Mouse (Mus musculus) neural tube, embryonic 14.5 days (tissue): Measurements from ENCODE around the gene Dnaja2. TPM values are rescaled to one million over a fixed set of nuclear protein-coding genes. Genes with fewer than 3 reads are reported as not detected.

Source experiments
- ATAC-seq: fragments of 200-750 bp; cut with Nextera tagmentation; 2 replicates; pipeline ENCODE4 v1.8.0; 2017; ENCODE audit warnings: low read depth, mild to moderate bottlenecking, moderate TSS enrichment, moderate library complexity
- H3K27ac ChIP-seq: fragments of 300-500 bp; sonication (generic); 2 replicates; pipeline ENCODE4 v1.5.1; 2014; ENCODE audit warnings: low read depth, mild to moderate bottlenecking, control low read depth, low read length, moderate library complexity, mixed read lengths
- H3K27me3 ChIP-seq: fragments of 300-500 bp; sonication (generic); 2 replicates; pipeline ENCODE4 v1.6.1; 2014; ENCODE audit warnings: low read length; ENCODE audit not compliant: control insufficient read depth, insufficient read depth
- H3K36me3 ChIP-seq: fragments of 300-500 bp; sonication (generic); 2 replicates; pipeline ENCODE4 v1.6.1; 2014; ENCODE audit warnings: low read length, mixed read lengths; ENCODE audit not compliant: control insufficient read depth, insufficient read depth
- H3K4me1 ChIP-seq: fragments of 300-500 bp; sonication (generic); 2 replicates; pipeline ENCODE4 v1.6.1; 2014; ENCODE audit warnings: low read length; ENCODE audit not compliant: control insufficient read depth, insufficient read depth
- H3K4me2 ChIP-seq: fragments of 300-500 bp; sonication (generic); 2 replicates; pipeline ENCODE4 v1.6.1; 2014; ENCODE audit warnings: mild to moderate bottlenecking, low read depth, low read length, control low read depth
- H3K4me3 ChIP-seq: fragments of 300-500 bp; sonication (generic); 2 replicates; pipeline ENCODE4 v1.5.1; 2014; ENCODE audit warnings: low read depth, low read length, control low read depth, mixed read lengths
- H3K9ac ChIP-seq: fragments of 300-500 bp; sonication (generic); replicated peaks from 2 replicates; pipeline ENCODE4 v1.6.1; 2014; ENCODE audit warnings: low read depth, mild to moderate bottlenecking, control low read depth, low read length, mixed read lengths
- H3K9me3 ChIP-seq: fragments of 300-500 bp; sonication (generic); 2 replicates; pipeline ENCODE4 v1.6.1; 2016; ENCODE audit warnings: low read length; ENCODE audit not compliant: control insufficient read depth
- WGBS: fragments of 180-500 bp; shearing (Covaris S2); extraction: QIAGEN DNeasy Blood & Tissue Kit; methylation state at CpG from one replicate; pipeline ENCODE4 v1.1.7; 2014; 5-methylcytosine and 5-hydroxymethylcytosine counted together
- polyA plus RNA-seq: library from polyadenylated mRNA; unstranded; fragments of >200 nt; fragmentation: Nextera tagmentation; extraction: Ambion mirVana; gene quantifications from 2 replicates; pipeline ENCODE4 v1.2.1, GENCODE M21; 2014

Gene Dnaja2
- polyA plus RNA-seq, 1 experiment from 2014 or later, result 167 TPM

DNA sequence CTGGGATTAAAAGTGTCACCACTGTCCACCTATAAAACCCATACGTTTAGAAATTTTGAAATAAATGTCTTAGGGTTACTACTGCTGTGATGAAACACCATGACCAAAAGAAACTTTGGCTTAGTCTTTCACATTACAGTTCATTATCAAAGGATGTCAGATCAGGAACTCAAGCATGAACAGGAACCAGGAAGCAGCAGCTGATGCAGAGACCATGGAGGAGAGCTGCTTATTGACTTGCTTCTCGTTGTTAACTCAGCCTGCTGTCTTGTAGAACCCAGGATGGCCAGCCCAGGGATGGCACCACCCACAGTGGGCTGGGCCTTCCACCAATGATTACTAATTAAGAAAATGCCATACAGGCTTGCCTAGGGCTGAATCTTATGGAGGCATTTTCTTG is 4.8 kb upstream of the Dnaja2 start:
- Histone ChIP-seq H3K4me2 (no peak overlapping the region), H3K9me3 (no peaks in the 10 kb centered on the region), H3K27ac (no peak overlapping the region), H3K9ac (no peak overlapping the region), H3K27me3 (no peaks in the 10 kb centered on the region), H3K36me3 (no peaks in the 10 kb centered on the region), H3K4me3 (no peak overlapping the region), H3K4me1 (0 out of 2 replicates have a peak, but pooled peaks cover 3% of the 10 kb centered on the region)
- no peak for ATAC-seq
- WGBS, result 63% methylated on average over 2 of the region's 2 CpGs

DNA sequence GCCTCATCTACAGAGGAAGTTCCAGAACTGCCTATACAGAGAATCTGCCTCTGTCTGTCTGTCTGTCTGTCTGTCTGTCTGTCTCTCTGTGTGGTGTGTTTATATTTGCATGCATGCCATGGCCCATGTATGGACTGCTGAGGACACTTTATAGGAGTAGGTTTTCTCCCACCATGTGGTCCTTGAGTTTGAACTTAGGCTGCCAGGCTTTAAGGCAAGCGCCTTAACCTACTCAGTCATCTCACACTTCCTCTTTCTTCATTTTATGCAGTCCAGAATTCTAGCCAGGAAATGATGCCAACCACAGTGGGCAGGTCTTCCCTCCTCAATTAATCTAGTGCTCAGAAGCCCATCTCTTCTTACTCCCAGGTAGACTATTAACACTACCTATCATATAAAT is 4.1 kb upstream of the Dnaja2 start:
- WGBS, result 88% methylated on average over 1 of the region's 1 CpGs
- no peaks in the 10 kb centered on the region for H3K9me3 ChIP-seq
- H3K27ac ChIP-seq, result no peak overlapping the region
- no peaks in the 10 kb centered on the region for H3K27me3 ChIP-seq
- H3K4me3 ChIP-seq, result no peak overlapping the region
- H3K4me1 ChIP-seq, result peaks cover 5% of the 10 kb centered on the region; the same call in 1 of the 2 replicates
- no peak overlapping the region for H3K4me2 ChIP-seq
- ATAC-seq, result no peak
- no peaks in the 10 kb centered on the region for H3K36me3 ChIP-seq
- H3K9ac ChIP-seq, result no peak overlapping the region

DNA sequence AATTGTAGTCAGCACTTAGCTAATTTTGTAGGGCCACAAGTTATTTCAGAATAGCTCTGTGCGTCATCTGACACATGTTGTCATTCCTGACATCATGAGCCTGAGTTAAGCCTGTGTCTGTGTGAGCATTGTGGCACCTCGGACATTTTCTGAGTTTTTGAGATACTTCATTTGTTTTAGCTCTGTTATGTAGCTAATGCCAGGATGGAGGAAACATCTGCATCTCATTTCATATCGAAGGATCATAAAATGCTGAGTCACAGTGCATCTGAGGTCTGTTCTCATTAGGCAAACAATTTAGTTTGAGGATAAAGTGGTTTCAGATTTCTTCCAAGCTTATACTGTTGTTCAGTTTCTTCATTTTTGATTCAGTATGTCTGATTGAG is 2.5 kb upstream of the Dnaja2 start:
- ATAC-seq, result no peak
- no peaks in the 10 kb centered on the region for H3K36me3 ChIP-seq
- 86% methylated on average over 3 of the region's 3 CpGs for WGBS
- no peak overlapping the region for H3K4me2 ChIP-seq
- H3K9ac ChIP-seq, result no peak overlapping the region
- no peaks in the 10 kb centered on the region for H3K27me3 ChIP-seq
- H3K4me1 ChIP-seq, result peaks cover 8% of the 10 kb centered on the region; the same call in 1 of the 2 replicates
- no peak overlapping the region for H3K27ac ChIP-seq
- H3K4me3 ChIP-seq, result no peak overlapping the region
- no peaks in the 10 kb centered on the region for H3K9me3 ChIP-seq

DNA sequence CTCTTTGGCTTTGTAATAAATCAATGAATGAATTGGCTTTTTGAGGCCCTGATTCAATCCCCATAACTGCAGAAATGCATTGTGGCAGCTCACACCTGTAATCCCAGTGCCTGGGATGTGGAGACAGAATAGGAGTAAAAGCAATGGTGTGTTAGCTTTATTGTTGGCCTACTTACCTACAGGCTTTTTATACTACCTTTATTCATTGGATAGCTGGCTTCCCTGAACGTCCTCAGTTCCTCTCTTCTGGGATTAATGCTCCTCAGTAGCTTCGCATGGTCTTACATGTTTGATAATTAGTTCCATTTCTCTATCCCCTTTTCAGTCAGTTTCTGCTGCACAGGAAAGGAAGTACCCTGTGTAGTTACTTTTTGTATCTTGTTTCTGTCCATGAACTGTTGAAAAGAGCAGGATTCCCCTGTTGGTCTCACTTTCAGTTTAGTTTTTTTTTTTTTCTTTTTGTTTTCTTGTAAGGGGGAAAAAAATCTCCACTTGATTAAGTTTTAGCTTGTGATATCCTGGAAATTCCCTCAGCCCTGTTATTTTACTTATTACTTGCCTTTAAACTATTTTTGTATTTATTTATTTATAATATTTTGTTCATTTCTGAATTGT is 1.9 kb upstream of the Dnaja2 start:
- Histone ChIP-seq H3K4me3 (no peak overlapping the region), H3K4me1 (peaks cover 8% of the 10 kb centered on the region; the same call in 1 of the 2 replicates), H3K4me2 (no peak overlapping the region), H3K9ac (no peak overlapping the region), H3K9me3 (no peaks in the 10 kb centered on the region), H3K36me3 (peaks cover 3% of the 10 kb centered on the region; the same call in 1 of the 2 replicates), H3K27me3 (no peaks in the 10 kb centered on the region), H3K27ac (no peak overlapping the region)
- 73% methylated on average over 2 of the region's 2 CpGs for WGBS
- ATAC-seq, result no peak

DNA sequence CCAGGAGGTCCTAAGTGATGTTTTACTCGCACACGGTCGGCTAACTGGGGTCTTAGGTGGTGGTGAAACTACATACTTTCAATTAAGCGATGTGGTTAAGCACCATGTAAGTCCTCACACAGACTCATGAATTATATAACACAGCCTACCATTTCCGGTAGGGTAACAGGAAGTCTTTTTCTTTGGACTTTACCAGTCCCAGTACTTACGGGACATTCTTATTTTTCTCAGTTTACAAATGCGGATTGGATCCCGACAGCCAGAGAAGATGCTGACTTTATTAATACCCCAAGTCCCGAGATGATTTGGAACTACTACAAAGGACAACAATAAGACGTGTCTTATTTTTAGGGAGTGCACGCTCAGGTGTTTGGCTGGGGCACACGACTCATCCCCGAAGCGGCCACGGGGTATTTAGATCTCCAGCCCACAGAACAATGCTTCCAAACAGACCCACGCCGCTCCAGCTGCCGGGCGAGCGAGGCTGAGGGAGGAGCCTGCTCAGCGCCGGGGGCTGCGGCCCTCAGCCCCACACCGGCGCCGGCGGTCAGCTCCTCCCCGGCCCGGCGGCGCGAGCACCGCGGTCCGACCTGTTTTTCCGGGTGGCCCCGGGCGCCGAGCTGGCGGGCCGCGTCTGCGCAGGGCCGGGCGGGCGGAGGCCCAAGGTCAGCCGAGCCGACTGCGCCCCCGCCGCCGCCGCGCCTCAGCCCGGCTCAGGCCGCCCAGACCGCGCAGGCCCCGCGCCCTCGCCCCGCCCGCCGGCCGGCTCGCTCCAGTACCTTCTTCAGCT is 558 bp downstream of the Dnaja2 start:
- peak overlapping the region; percentile 89 for H3K4me2 ChIP-seq
- H3K9ac ChIP-seq, result peak overlapping the region; percentile 88
- H3K27ac ChIP-seq, result peak overlapping the region; percentile 92
- H3K27me3 ChIP-seq, result no peaks in the 10 kb centered on the region
- under 1% methylated on average over 40 of the region's 66 CpGs for WGBS
- peaks cover 8% of the 10 kb centered on the region; the same call in 1 of the 2 replicates for H3K4me1 ChIP-seq
- peak overlapping the region; percentile 93 for H3K4me3 ChIP-seq
- no peaks in the 10 kb centered on the region for H3K9me3 ChIP-seq
- ATAC-seq, result peak; percentile 89
- peaks cover 10% of the 10 kb centered on the region; the same call in 1 of the 2 replicates for H3K36me3 ChIP-seq

DNA sequence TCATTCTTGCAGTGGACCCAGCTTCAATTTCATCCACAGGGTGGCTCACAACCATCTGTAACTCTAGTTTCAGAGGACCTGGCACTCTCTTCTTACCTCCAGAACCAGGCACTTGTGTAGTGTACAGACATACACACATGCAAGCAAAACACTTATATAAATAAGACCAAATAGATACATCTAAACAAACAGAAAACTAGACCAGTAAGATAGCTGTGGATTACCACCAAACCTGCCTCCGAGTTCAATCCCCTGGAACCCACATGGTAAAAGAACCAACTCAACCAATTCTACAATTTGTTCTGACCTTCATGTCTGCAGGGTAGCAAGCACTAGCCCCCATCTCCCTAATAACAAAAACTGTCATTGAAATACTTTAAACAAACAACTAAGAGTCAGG is 3.2 kb downstream of the Dnaja2 start:
- no peak for ATAC-seq
- 100% methylated on average over 1 of the region's 1 CpGs for WGBS
- Histone ChIP-seq H3K27me3 (no peaks in the 10 kb centered on the region), H3K9ac (no peak overlapping the region), H3K36me3 (peaks cover 23% of the 10 kb centered on the region; the same call in 1 of the 2 replicates), H3K4me1 (peaks cover 8% of the 10 kb centered on the region; the same call in 1 of the 2 replicates), H3K27ac (no peak overlapping the region), H3K4me3 (no peak overlapping the region), H3K4me2 (no peak overlapping the region), H3K9me3 (no peaks in the 10 kb centered on the region)

DNA sequence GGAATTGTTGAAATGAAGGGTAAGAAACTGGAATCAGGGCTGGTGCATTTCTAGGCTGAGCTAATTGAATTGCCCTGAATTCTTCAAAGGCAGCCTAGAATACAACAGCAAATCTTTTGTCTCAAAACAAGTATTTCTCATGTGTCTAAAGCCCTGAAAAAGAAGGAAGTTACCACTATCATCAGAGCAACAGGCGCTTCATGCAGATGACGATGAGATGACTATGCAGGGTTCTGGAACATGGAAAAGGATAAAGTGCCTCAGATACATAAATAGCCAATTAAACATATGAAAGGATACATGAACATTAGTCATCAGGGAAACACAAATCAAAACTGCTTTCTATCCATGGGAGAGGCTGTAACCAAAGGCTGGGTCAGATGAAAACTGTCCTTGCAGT is 18.8 kb downstream of the Dnaja2 start:
- H3K4me1 ChIP-seq, result no peaks in the 10 kb centered on the region
- 97% methylated on average over 2 of the region's 2 CpGs for WGBS
- peaks cover 34% of the 10 kb centered on the region for H3K36me3 ChIP-seq
- no peak overlapping the region for H3K4me2 ChIP-seq
- H3K27me3 ChIP-seq, result no peaks in the 10 kb centered on the region
- H3K9me3 ChIP-seq, result no peaks in the 10 kb centered on the region
- H3K27ac ChIP-seq, result no peak overlapping the region
- no peak overlapping the region for H3K4me3 ChIP-seq
- no peak overlapping the region for H3K9ac ChIP-seq
- no peak for ATAC-seq

DNA sequence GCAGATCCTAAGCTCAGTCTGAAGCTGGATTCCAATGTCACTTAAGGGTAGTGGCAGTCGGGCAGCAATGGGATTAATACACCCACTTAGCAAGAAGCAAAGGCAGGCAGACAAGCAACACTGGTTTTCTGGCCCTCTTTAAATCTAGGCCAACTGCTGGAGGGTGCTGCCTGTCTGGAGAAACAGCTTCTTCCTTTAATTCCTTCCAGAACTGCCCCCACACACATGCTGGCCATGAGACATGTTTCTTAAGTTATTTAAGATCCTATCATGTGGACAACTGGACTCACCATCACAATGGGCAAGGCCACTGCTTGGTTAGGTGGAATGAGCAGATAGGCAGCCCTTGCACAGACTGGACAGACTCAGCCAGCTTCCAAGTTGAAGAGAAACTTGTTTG is 21.0 kb downstream of the Dnaja2 start:
- peaks cover 25% of the 10 kb centered on the region for H3K36me3 ChIP-seq
- no peak overlapping the region for H3K27ac ChIP-seq
- no peak overlapping the region for H3K9ac ChIP-seq
- no peaks in the 10 kb centered on the region for H3K4me1 ChIP-seq
- no peaks in the 10 kb centered on the region for H3K9me3 ChIP-seq
- no peak overlapping the region for H3K4me3 ChIP-seq
- 93% methylated on average over 1 of the region's 1 CpGs for WGBS
- no peak for ATAC-seq
- no peak overlapping the region for H3K4me2 ChIP-seq
- H3K27me3 ChIP-seq, result no peaks in the 10 kb centered on the region

DNA sequence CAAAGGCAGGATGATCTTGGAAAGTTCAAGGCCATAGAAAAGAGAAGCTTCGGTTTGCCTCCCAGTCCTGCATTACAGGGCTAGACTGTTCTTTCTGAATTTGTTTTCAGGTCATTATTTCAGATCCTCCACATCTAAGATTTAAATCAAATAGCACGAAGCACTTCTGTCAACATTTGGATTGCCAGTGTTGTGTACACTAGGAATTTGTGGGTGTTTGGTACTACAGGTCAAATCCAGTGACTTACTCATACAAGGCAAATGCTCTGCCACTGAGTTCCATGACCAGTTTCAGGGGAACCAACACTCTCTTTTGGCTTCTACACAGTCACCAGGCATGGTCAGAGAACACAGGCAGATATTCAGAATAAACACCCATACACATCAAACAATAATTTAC is 21.7 kb downstream of the Dnaja2 start:
- 99% methylated on average over 2 of the region's 2 CpGs for WGBS
- no peak overlapping the region for H3K4me2 ChIP-seq
- no peak overlapping the region for H3K4me3 ChIP-seq
- H3K36me3 ChIP-seq, result peaks cover 18% of the 10 kb centered on the region
- H3K27me3 ChIP-seq, result no peaks in the 10 kb centered on the region
- H3K4me1 ChIP-seq, result no peaks in the 10 kb centered on the region
- ATAC-seq, result no peak
- no peak overlapping the region for H3K27ac ChIP-seq
- no peaks in the 10 kb centered on the region for H3K9me3 ChIP-seq
- no peak overlapping the region for H3K9ac ChIP-seq
